Mouse (Mus musculus): ENCODE data around the gene Arl4d. TPM values are rescaled to one million over a fixed set of nuclear protein-coding genes. Genes with fewer than 3 reads are reported as not detected.

Gene Arl4d
- total and polyA plus RNA-seq, 3 experiments = 0.59 to 1.2 (median 0.81) TPM

- H3K27ac ChIP-seq (ENCODE audit: insufficient read depth, low read depth) = no peak overlapping the region
- H3K27me3 ChIP-seq (replicated peaks) = peaks cover 34% of the 10 kb centered on the region
- TF ChIP-seq KAT2A (IDR thresholded peaks at IDR 0.05; ENCODE audit: insufficient replicate concordance, low read length) = no peak
- TF ChIP-seq NRF1 (IDR thresholded peaks at IDR 0.05; ENCODE audit: low read depth, low read length) = no peak
- TF ChIP-seq HCFC1 (IDR thresholded peaks at IDR 0.05; ENCODE audit: low read depth, low read length) = no peak
- TF ChIP-seq ZMIZ1 (IDR thresholded peaks at IDR 0.05; ENCODE audit: low read depth, low read length) = no peak
- no peak for TF ChIP-seq POLR2A (IDR thresholded peaks at IDR 0.05; ENCODE audit: low read depth, low read length)
- TF ChIP-seq MAFK (IDR thresholded peaks at IDR 0.05; ENCODE audit: insufficient replicate concordance, low read length) = no peak
- no peak for TF ChIP-seq TBP (conservative IDR thresholded peaks at IDR 0.05; ENCODE audit: low read depth, low read length)
- no peak for TF ChIP-seq MEF2A (IDR thresholded peaks at IDR 0.05; ENCODE audit: borderline replicate concordance, low read depth, low read length)
- TF ChIP-seq NELFE (IDR thresholded peaks at IDR 0.05; ENCODE audit: low read depth, low read length) = no peak
- TF ChIP-seq EP300 (IDR thresholded peaks at IDR 0.05; ENCODE audit: low read length) = no peak
- no peak for TF ChIP-seq ZC3H11A (IDR thresholded peaks at IDR 0.05; ENCODE audit: low read depth, low read length)
- TF ChIP-seq BHLHE40 (IDR thresholded peaks at IDR 0.05; ENCODE audit: low read depth, low read length) = no peak
- TF ChIP-seq IRF4 (IDR thresholded peaks at IDR 0.05; ENCODE audit: low read depth, low read length) = no peak
- TF ChIP-seq JUND (conservative IDR thresholded peaks at IDR 0.05; ENCODE audit: low read depth, low read length) = no peak
- TF ChIP-seq RCOR1 (conservative IDR thresholded peaks at IDR 0.05; ENCODE audit: low read depth, low read length) = no peak
- no peak for TF ChIP-seq E2F4 (IDR thresholded peaks at IDR 0.05; ENCODE audit: insufficient replicate concordance, low read depth, low read length)
- TF ChIP-seq RAD21 (IDR thresholded peaks at IDR 0.05; ENCODE audit: low read depth, low read length) = no peak
- TF ChIP-seq ZNF384 (IDR thresholded peaks at IDR 0.05; ENCODE audit: low read depth, low read length) = no peak
- TF ChIP-seq POLR2AphosphoS2 (IDR thresholded peaks at IDR 0.05; ENCODE audit: low read depth, low read length) = no peak
- H3K79me2 ChIP-seq (replicated peaks; ENCODE audit: control insufficient read depth, extremely low read depth, insufficient read depth, poor library complexity, severe bottlenecking) = no peaks in the 10 kb centered on the region
- no peak overlapping the region for H3K9ac ChIP-seq (ENCODE audit: insufficient read depth, low read depth)
- H3K36me3 ChIP-seq (replicated peaks in 1 of 2; ENCODE audit: control insufficient read depth in 1 of 2, insufficient read depth in 1 of 2, low read length in 1 of 2) = no peaks in the 10 kb centered on the region
- H3K9me3 ChIP-seq (replicated peaks; ENCODE audit: low read length) = no peaks in the 10 kb centered on the region
- DNase-seq (ENCODE audit: extremely low read depth) = no peak
- no peak overlapping the region for H3K4me3 ChIP-seq (replicated peaks in 1 of 3; ENCODE audit: low read depth in 2 of 3, low read length in 2 of 3, poor library complexity in 1 of 3)
- H3K4me1 ChIP-seq (ENCODE audit: control insufficient read depth in 1 of 2, insufficient read depth in 2 of 2) = peaks cover 0 to 10% of the 10 kb centered on the region in 2 experiments; a peak in 2 of 4 replicates
- in situ Hi-C loops (cut with MboI; ENCODE audit: low pct_ligation_motif_present, low pct_unique_long_range_greater_than_20kb, low sequenced_read_pairs) (no loop called here), dilution Hi-C loops (cut with MboI; ENCODE audit: extremely low pct_ligation_motif_present, extremely low pct_unique_long_range_greater_than_20kb, low sequenced_read_pairs) (no loop called here)
- H3K4me2 ChIP-seq (ENCODE audit: insufficient read depth, low read depth, poor library complexity, severe bottlenecking) = no peak overlapping the region
Observed at GRCm38 (mm10) chr11:101687351-101688301, 22.3 kb downstream of the Arl4d start.

GRCm38 (mm10) chr11:101689701-101690113 lies 24.4 kb downstream of the Arl4d start:
- dilution Hi-C loops (cut with MboI; ENCODE audit: extremely low pct_ligation_motif_present, extremely low pct_unique_long_range_greater_than_20kb, low sequenced_read_pairs) = no loop called here
- Histone ChIP-seq H3K4me2 (ENCODE audit: insufficient read depth, low read depth, poor library complexity, severe bottlenecking) (no peak overlapping the region), H3K27ac (ENCODE audit: insufficient read depth, low read depth) (no peak overlapping the region), H3K79me2 (replicated peaks; ENCODE audit: control insufficient read depth, extremely low read depth, insufficient read depth, poor library complexity, severe bottlenecking) (no peaks in the 10 kb centered on the region), H3K27me3 (replicated peaks) (peaks cover 23% of the 10 kb centered on the region), H3K9ac (ENCODE audit: insufficient read depth, low read depth) (no peak overlapping the region), H3K4me1 (ENCODE audit: control insufficient read depth in 1 of 2, insufficient read depth in 2 of 2) (peaks cover 0 to 10% of the 10 kb centered on the region in 2 experiments; a peak in 2 of 4 replicates), H3K36me3 (replicated peaks in 1 of 2; ENCODE audit: control insufficient read depth in 1 of 2, insufficient read depth in 1 of 2, low read length in 1 of 2) (no peaks in the 10 kb centered on the region), H3K4me3 (replicated peaks in 1 of 3; ENCODE audit: low read depth in 2 of 3, low read length in 2 of 3, poor library complexity in 1 of 3) (no peak overlapping the region), H3K9me3 (replicated peaks; ENCODE audit: low read length) (no peaks in the 10 kb centered on the region)
- DNase-seq (ENCODE audit: extremely low read depth) = no peak
- TF ChIP-seq JUND (conservative IDR thresholded peaks at IDR 0.05; ENCODE audit: low read depth, low read length) (no peak), GABPA (IDR thresholded peaks at IDR 0.05; ENCODE audit: insufficient replicate concordance, low read depth, low read length) (no peak), BHLHE40 (IDR thresholded peaks at IDR 0.05; ENCODE audit: low read depth, low read length) (no peak), MYC (IDR thresholded peaks at IDR 0.05; ENCODE audit: low read depth, low read length) (no peak), MAX (IDR thresholded peaks at IDR 0.05; ENCODE audit: low read length) (no peak), EP300 (IDR thresholded peaks at IDR 0.05; ENCODE audit: low read length) (no peak), CHD2 (IDR thresholded peaks at IDR 0.05; ENCODE audit: low read length) (no peak), RCOR1 (conservative IDR thresholded peaks at IDR 0.05; ENCODE audit: low read depth, low read length) (no peak)
- in situ Hi-C loops (cut with MboI; ENCODE audit: low pct_ligation_motif_present, low pct_unique_long_range_greater_than_20kb, low sequenced_read_pairs) = no loop called here

All from CH12.LX (cell line).